ENCODE assay signal across 18 mouse cellular contexts in genomic region chr14:34393295-34393694, GRCm38 (mm10). TPM values are rescaled to one million over a fixed set of nuclear protein-coding genes. Genes with fewer than 3 reads are reported as not detected.
"Had no signal": no experiment of that assay in that cellular context is flagged by ENCODE, and none has a peak within 500 bp of the region (broad histone marks: within the 10 kb centered on the region; RNA-seq: fewer than 3 reads in every experiment).

No protein-coding gene starts in this region.

- ATAC-seq: midbrain, embryonic 13.5 days had no signal

- H3K9me3 ChIP-seq: kidney, embryonic 15.5 days; midbrain, embryonic 13.5 days; stomach, embryonic 15.5 days had no signal

- DNase-seq: left cerebral cortex, postnatal 4 days; lung, adult 18-20 months; retina, postnatal 1 day; thymus, adult 2 months; thymus, postnatal 25 days had no signal

- H3K27ac ChIP-seq: kidney, embryonic 15.5 days; limb, embryonic 13.5 days; liver, embryonic 14.5 days; midbrain, embryonic 13.5 days; neural tube, embryonic 13.5 days; stomach, embryonic 15.5 days had no signal

- H3K4me3 ChIP-seq: kidney, embryonic 15.5 days; limb, embryonic 13.5 days; midbrain, embryonic 13.5 days; neural tube, embryonic 13.5 days; stomach, embryonic 15.5 days had no signal

- H3K4me2 ChIP-seq: kidney, embryonic 15.5 days; limb, embryonic 13.5 days; midbrain, embryonic 13.5 days; neural tube, embryonic 13.5 days; stomach, embryonic 15.5 days had no signal

- H3K9ac ChIP-seq: kidney, embryonic 15.5 days; limb, embryonic 13.5 days; liver, embryonic 14.5 days; midbrain, embryonic 13.5 days; neural tube, embryonic 13.5 days; stomach, embryonic 15.5 days had no signal

- H3K4me1 ChIP-seq: kidney, embryonic 15.5 days; limb, embryonic 13.5 days; neural tube, embryonic 13.5 days; stomach, embryonic 15.5 days had no signal

- H3K36me3 ChIP-seq: stomach, embryonic 15.5 days had no signal

- H3K27me3 ChIP-seq: kidney, embryonic 15.5 days; limb, embryonic 13.5 days; midbrain, embryonic 13.5 days; neural tube, embryonic 13.5 days; stomach, embryonic 15.5 days had no signal

RNA-seq across cellular contexts. Expression of gene Mmrn2, which starts 18.0 kb away (rescaled TPM):
- total RNA-seq: megakaryocyte-erythroid progenitor cell, adult 5-6 weeks had no signal

RNA-seq across cellular contexts. Expression of gene Sncg, which starts 18.7 kb away (rescaled TPM):
- total RNA-seq: megakaryocyte-erythroid progenitor cell, adult 5-6 weeks had no signal

RNA-seq across cellular contexts. Expression of gene Fam25c, which starts 38.1 kb away (rescaled TPM):
- total RNA-seq: layer of hippocampus, adult 18-20 months; layer of hippocampus, postnatal 14 days; left cerebral cortex, adult 18-20 months; megakaryocyte-erythroid progenitor cell, adult 5-6 weeks had no signal
- polyA plus RNA-seq: kidney, embryonic 15.5 days; lung, embryonic 16.5 days; midbrain, embryonic 13.5 days; neural tube, embryonic 13.5 days; spleen, adult 2 months; testis, adult 2 months had no signal
